Mouse (Mus musculus): ENCODE results near the gene Cab39l. TPM values are rescaled to one million over a fixed set of nuclear protein-coding genes. Genes with fewer than 3 reads are reported as not detected.

Cab39l gene
- total and polyA plus RNA-seq, 3 experiments, result 19.9 to 49.2 (median 33.1) TPM

GRCm38 (mm10) chr14:59543158-59543826 lies 102.5 kb downstream of the Cab39l start:
- in situ Hi-C loops (cut with MboI; ENCODE audit: low pct_ligation_motif_present, low pct_unique_long_range_greater_than_20kb, low sequenced_read_pairs), result no loop called here
- no peak for DNase-seq (ENCODE audit: extremely low read depth)
- no peak overlapping the region for H3K4me2 ChIP-seq (ENCODE audit: insufficient read depth, low read depth, poor library complexity, severe bottlenecking)
- H3K4me3 ChIP-seq (replicated peaks in 1 of 3; ENCODE audit: low read depth in 2 of 3, low read length in 2 of 3, poor library complexity in 1 of 3), result no peak overlapping the region
- H3K9ac ChIP-seq (ENCODE audit: insufficient read depth, low read depth), result no peak overlapping the region
- no peaks in the 10 kb centered on the region for H3K9me3 ChIP-seq (replicated peaks; ENCODE audit: low read length)
- H3K4me1 ChIP-seq (ENCODE audit: control insufficient read depth in 1 of 2, insufficient read depth in 2 of 2), result peaks cover 4 to 23% of the 10 kb centered on the region in 2 experiments
- peaks cover 18 to 66% of the 10 kb centered on the region in 2 experiments for H3K36me3 ChIP-seq (replicated peaks in 1 of 2; ENCODE audit: control insufficient read depth in 1 of 2, insufficient read depth in 1 of 2, low read length in 1 of 2)
- H3K27ac ChIP-seq (ENCODE audit: insufficient read depth, low read depth), result no peak overlapping the region
- H3K79me2 ChIP-seq (replicated peaks; ENCODE audit: control insufficient read depth, extremely low read depth, insufficient read depth, poor library complexity, severe bottlenecking), result no peaks in the 10 kb centered on the region
- no peaks in the 10 kb centered on the region for H3K27me3 ChIP-seq (replicated peaks)
- dilution Hi-C loops (cut with MboI; ENCODE audit: extremely low pct_ligation_motif_present, extremely low pct_unique_long_range_greater_than_20kb, low sequenced_read_pairs), result no loop called here
- TF ChIP-seq SMC3 (IDR thresholded peaks at IDR 0.05; ENCODE audit: low read depth, low read length), result no peak

DNA sequence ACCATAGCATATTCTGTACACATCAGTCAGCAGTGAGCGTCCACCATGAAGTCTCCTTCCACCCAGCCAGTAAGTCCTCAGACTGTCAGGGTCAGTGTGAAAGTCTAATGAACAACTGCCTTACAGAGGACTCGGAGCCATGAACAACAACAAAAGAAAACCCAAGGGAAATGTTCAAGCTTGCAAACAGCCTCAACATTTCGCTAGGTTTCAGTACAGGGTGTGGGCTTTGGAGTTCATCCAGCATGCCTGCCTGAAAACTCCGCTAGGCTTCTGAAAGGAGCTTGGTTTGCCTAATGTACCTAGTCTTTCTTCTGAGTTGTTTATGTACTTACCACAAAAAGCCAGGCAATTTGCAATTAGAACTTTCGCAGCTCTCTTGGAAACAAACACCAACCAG lies 103.2 kb downstream of the Cab39l start:
- H3K4me3 ChIP-seq (replicated peaks in 1 of 3; ENCODE audit: low read depth in 2 of 3, low read length in 2 of 3, poor library complexity in 1 of 3), result no peak overlapping the region
- H3K27me3 ChIP-seq (replicated peaks), result no peaks in the 10 kb centered on the region
- no peak overlapping the region for H3K9ac ChIP-seq (ENCODE audit: insufficient read depth, low read depth)
- no peak for TF ChIP-seq MAFK (IDR thresholded peaks at IDR 0.05; ENCODE audit: insufficient replicate concordance, low read length)
- TF ChIP-seq IRF4 (IDR thresholded peaks at IDR 0.05; ENCODE audit: low read depth, low read length), result no peak
- no peak for TF ChIP-seq TCF12 (IDR thresholded peaks at IDR 0.05; ENCODE audit: low read depth, low read length)
- TF ChIP-seq SMC3 (IDR thresholded peaks at IDR 0.05; ENCODE audit: low read depth, low read length), result no peak
- no peak for TF ChIP-seq GABPA (IDR thresholded peaks at IDR 0.05; ENCODE audit: insufficient replicate concordance, low read depth, low read length)
- no peak for TF ChIP-seq MEF2A (IDR thresholded peaks at IDR 0.05; ENCODE audit: borderline replicate concordance, low read depth, low read length)
- no peak for TF ChIP-seq POLR2AphosphoS2 (IDR thresholded peaks at IDR 0.05; ENCODE audit: low read depth, low read length)
- no peak for TF ChIP-seq BHLHE40 (IDR thresholded peaks at IDR 0.05; ENCODE audit: low read depth, low read length)
- no peak for TF ChIP-seq MYC (IDR thresholded peaks at IDR 0.05; ENCODE audit: low read depth, low read length)
- TF ChIP-seq ZKSCAN1 (IDR thresholded peaks at IDR 0.05; ENCODE audit: borderline replicate concordance, low read depth, low read length), result no peak
- TF ChIP-seq CHD2 (IDR thresholded peaks at IDR 0.05; ENCODE audit: low read length), result no peak
- H3K4me2 ChIP-seq (ENCODE audit: insufficient read depth, low read depth, poor library complexity, severe bottlenecking), result no peak overlapping the region
- no peaks in the 10 kb centered on the region for H3K79me2 ChIP-seq (replicated peaks; ENCODE audit: control insufficient read depth, extremely low read depth, insufficient read depth, poor library complexity, severe bottlenecking)
- dilution Hi-C loops (cut with MboI; ENCODE audit: extremely low pct_ligation_motif_present, extremely low pct_unique_long_range_greater_than_20kb, low sequenced_read_pairs) (no loop called here), in situ Hi-C loops (cut with MboI; ENCODE audit: low pct_ligation_motif_present, low pct_unique_long_range_greater_than_20kb, low sequenced_read_pairs) (no loop called here)
- H3K27ac ChIP-seq (ENCODE audit: insufficient read depth, low read depth), result no peak overlapping the region
- peaks cover 4 to 23% of the 10 kb centered on the region in 2 experiments for H3K4me1 ChIP-seq (ENCODE audit: control insufficient read depth in 1 of 2, insufficient read depth in 2 of 2)
- no peak for DNase-seq (ENCODE audit: extremely low read depth)
- H3K36me3 ChIP-seq (replicated peaks in 1 of 2; ENCODE audit: control insufficient read depth in 1 of 2, insufficient read depth in 1 of 2, low read length in 1 of 2), result peaks cover 17 to 67% of the 10 kb centered on the region in 2 experiments
- H3K9me3 ChIP-seq (replicated peaks; ENCODE audit: low read length), result no peaks in the 10 kb centered on the region
